In the genomic region with DNA sequence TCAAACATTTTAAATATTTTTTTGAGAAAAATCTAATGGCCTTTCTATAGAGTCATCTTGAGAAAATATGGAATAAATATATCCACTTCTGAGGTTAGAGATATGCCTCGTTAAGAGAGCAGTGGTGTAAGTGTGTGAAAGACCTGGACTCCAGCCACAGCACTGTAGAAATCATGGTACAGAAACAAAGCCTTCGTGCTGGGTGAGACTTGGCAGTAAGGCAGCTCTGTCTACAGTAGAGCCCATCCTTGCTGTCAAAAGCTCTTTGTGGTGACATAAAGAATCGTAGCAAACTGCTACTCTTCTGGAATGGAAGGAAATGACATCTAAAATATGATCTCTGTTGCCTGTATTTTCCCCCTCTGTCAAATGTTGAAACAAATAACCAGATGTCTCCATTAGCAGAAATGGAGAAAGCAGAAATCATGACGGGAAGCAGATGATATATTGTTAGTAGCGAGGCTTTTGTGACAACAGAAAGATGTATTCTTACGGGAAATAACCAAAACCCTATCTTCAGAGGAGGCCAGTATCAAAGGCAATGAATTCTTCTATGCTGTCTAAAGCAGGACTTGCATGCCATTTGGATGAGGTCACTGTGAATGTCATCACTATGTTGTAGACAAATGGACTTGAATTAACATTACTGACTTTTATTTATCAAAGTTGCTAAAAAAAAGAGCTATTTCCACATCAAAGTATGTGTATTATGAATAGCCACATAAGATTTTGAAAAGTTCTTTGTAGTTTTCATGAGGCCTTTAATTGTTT, we compare ENCODE assay signal across 18 mouse cellular contexts. TPM values are rescaled to one million over a fixed set of nuclear protein-coding genes. Genes with fewer than 3 reads are reported as not detected.
DNase-seq lines count a peak whose midpoint lies in the region; ATAC-seq and TF ChIP-seq lines count a peak whose summit lies in the region.
"Had no signal": no experiment of that assay in that cellular context is flagged by ENCODE, and none has a peak within 500 bp of the region (broad histone marks: within the 10 kb centered on the region; RNA-seq: fewer than 3 reads in every experiment).

No protein-coding gene starts in this region.

- H3K9me3 ChIP-seq in heart, postnatal 0 days (replicated peaks; ENCODE audit: control insufficient read depth, low read length), result no peaks in the 10 kb centered on the region
- no peaks in the 10 kb centered on the region for H3K9me3 ChIP-seq in midbrain, postnatal 0 days (ENCODE audit: low read length)
- no peaks in the 10 kb centered on the region for H3K9me3 ChIP-seq in midbrain, embryonic 13.5 days
- H3K9me3 ChIP-seq: limb, embryonic 15.5 days had no signal

- intact Hi-C loops in heart, postnatal 36 days (cut with DNase I), result no loop called here

- peak; percentile 51; the same call in 1 of the 2 replicates for ATAC-seq in heart, postnatal 0 days (ENCODE audit: insufficient read depth, low read depth)
- ATAC-seq in midbrain, postnatal 0 days (ENCODE audit: low FRiP score), result no peak; the same call in 1 of the 2 replicates
- ATAC-seq in midbrain, embryonic 13.5 days, result no peak

- TF ChIP-seq CTCF in heart, postnatal 0 days (IDR thresholded peaks at IDR 0.05; ENCODE audit: low read depth), result no peak
- TF ChIP-seq CTCF in midbrain, postnatal 0 days (IDR thresholded peaks at IDR 0.05), result no peak

- H3K4me2 ChIP-seq in heart, postnatal 0 days (ENCODE audit: low read depth, low read length), result peak overlapping the region; percentile 20; the same call in 1 of the 2 replicates
- no peak overlapping the region for H3K4me2 ChIP-seq in midbrain, postnatal 0 days (ENCODE audit: low read depth, low read length, poor library complexity, severe bottlenecking)
- H3K4me2 ChIP-seq in midbrain, embryonic 13.5 days (replicated peaks), result no peak overlapping the region
- H3K4me2 ChIP-seq: limb, embryonic 15.5 days had no signal

- WGBS in heart, postnatal 0 days, result 13% methylated on average over 6 of the region's 6 CpGs
- 70% methylated on average over 6 of the region's 6 CpGs for WGBS in midbrain, postnatal 0 days
- 76% methylated on average over 6 of the region's 6 CpGs for WGBS in midbrain, embryonic 13.5 days

- DNase-seq in embryo, embryonic 10 days (ENCODE audit: low spot score), result peak; percentile 21
- no peak for DNase-seq in embryo, embryonic 9.5 days (ENCODE audit: extremely low spot score)
- DNase-seq in heart, postnatal 0 days (ENCODE audit: low spot score), result peak; percentile 51
- no peak for DNase-seq in heart, postnatal 36 days
- DNase-seq in midbrain, postnatal 0 days (ENCODE audit: low spot score), result peak; percentile 61
- no peak for DNase-seq in thymus, postnatal 36 days
- no peak for DNase-seq in layer of hippocampus, postnatal 14 days (ENCODE audit: low spot score in 2 of 2)
- DNase-seq: cerebellum, adult 18-20 months; embryo, embryonic 11 days; kidney, adult 8-10 months; lung, adult 18-20 months had no signal

- no peak for TF ChIP-seq EP300 in heart, postnatal 0 days (IDR thresholded peaks at IDR 0.05; ENCODE audit: low read depth)

- H3K9ac ChIP-seq in heart, postnatal 0 days (replicated peaks; ENCODE audit: low read depth, low read length), result no peak overlapping the region
- H3K9ac ChIP-seq in midbrain, postnatal 0 days (replicated peaks; ENCODE audit: low read length, poor library complexity, severe bottlenecking), result no peak overlapping the region
- no peak overlapping the region for H3K9ac ChIP-seq in midbrain, embryonic 13.5 days (replicated peaks)
- H3K9ac ChIP-seq: limb, embryonic 15.5 days had no signal

- H3K4me3 ChIP-seq in heart, postnatal 0 days (ENCODE audit: low read depth, low read length), result no peak overlapping the region
- H3K4me3 ChIP-seq in midbrain, postnatal 0 days (ENCODE audit: low read depth, low read length), result no peak overlapping the region
- H3K4me3 ChIP-seq in midbrain, embryonic 13.5 days (replicated peaks), result no peak overlapping the region
- H3K4me3 ChIP-seq: limb, embryonic 15.5 days had no signal

- no peaks in the 10 kb centered on the region for H3K4me1 ChIP-seq in heart, postnatal 0 days (ENCODE audit: control insufficient read depth, insufficient read depth)
- no peaks in the 10 kb centered on the region for H3K4me1 ChIP-seq in midbrain, postnatal 0 days (ENCODE audit: insufficient read depth, low read length)
- H3K4me1 ChIP-seq in midbrain, embryonic 13.5 days (replicated peaks), result no peaks in the 10 kb centered on the region
- H3K4me1 ChIP-seq: limb, embryonic 15.5 days had no signal

- no peaks in the 10 kb centered on the region for H3K27me3 ChIP-seq in heart, postnatal 0 days (ENCODE audit: control insufficient read depth, insufficient read depth, low read length)
- H3K27me3 ChIP-seq in midbrain, postnatal 0 days (ENCODE audit: insufficient read depth, low read length), result no peaks in the 10 kb centered on the region
- no peaks in the 10 kb centered on the region for H3K27me3 ChIP-seq in midbrain, embryonic 13.5 days
- H3K27me3 ChIP-seq: limb, embryonic 15.5 days had no signal

- no peaks in the 10 kb centered on the region for H3K36me3 ChIP-seq in heart, postnatal 0 days (replicated peaks; ENCODE audit: control insufficient read depth, insufficient read depth, low read length)
- H3K36me3 ChIP-seq in midbrain, postnatal 0 days (ENCODE audit: insufficient read depth, low read length), result no peaks in the 10 kb centered on the region
- no peaks in the 10 kb centered on the region for H3K36me3 ChIP-seq in midbrain, embryonic 13.5 days
- H3K36me3 ChIP-seq: limb, embryonic 15.5 days had no signal

- peak overlapping the region; percentile 74 for H3K27ac ChIP-seq in heart, postnatal 0 days (ENCODE audit: low read depth)
- H3K27ac ChIP-seq in midbrain, postnatal 0 days (ENCODE audit: low read depth, low read length), result no peak overlapping the region
- H3K27ac ChIP-seq in midbrain, embryonic 13.5 days, result no peak overlapping the region
- H3K27ac ChIP-seq: limb, embryonic 15.5 days had no signal

RNA-seq across cellular contexts. Expression of a gene that starts 21.4 kb away (rescaled TPM):
- not detected in 2 replicates for total RNA-seq in heart, postnatal 0 days (2014; rRNA removed; ENCODE audit: low replicate concordance)
- 0.04 TPM in 2 replicates for polyA plus RNA-seq in heart, postnatal 0 days (2015; fragmentation: Nextera tagmentation; extraction: Ambion mirVana)
- total RNA-seq in heart, postnatal 36 days (2021), result not detected
- total RNA-seq in midbrain, postnatal 0 days (2014; rRNA removed), result not detected in 2 replicates
- polyA plus RNA-seq in midbrain, postnatal 0 days (2015; fragmentation: Nextera tagmentation; extraction: Ambion mirVana), result 0.02 TPM in 1 of 2 replicates, not detected in the other
- polyA plus RNA-seq in midbrain, embryonic 13.5 days (2015; fragmentation: Nextera tagmentation; extraction: Ambion mirVana), result not detected in 2 replicates
- total RNA-seq in layer of hippocampus, postnatal 14 days (2021), result not detected
- total RNA-seq: ES-E14; gastrocnemius, adult 8-10 months; left cerebral cortex, adult 8-10 months; megakaryocyte-erythroid progenitor cell, adult 5-6 weeks had no signal
- polyA plus RNA-seq: C2C12; limb, embryonic 15.5 days had no signal

RNA-seq across cellular contexts. Expression of a gene that starts 31.4 kb away (rescaled TPM):
- total RNA-seq in heart, postnatal 0 days (2014; rRNA removed; ENCODE audit: low replicate concordance), result 8.6 and 22.2 TPM in 2 replicates
- polyA plus RNA-seq in heart, postnatal 0 days (2015; fragmentation: Nextera tagmentation; extraction: Ambion mirVana), result 77.0 and 79.3 TPM in 2 replicates
- total RNA-seq in heart, postnatal 36 days (2021), result 10 to 100 TPM; 91.8 to 92.6 TPM
- 7.2 and 18.0 TPM in 2 replicates for total RNA-seq in midbrain, postnatal 0 days (2014; rRNA removed)
- polyA plus RNA-seq in midbrain, postnatal 0 days (2015; fragmentation: Nextera tagmentation; extraction: Ambion mirVana), result 16.1 and 19.1 TPM in 2 replicates
- 32.0 and 34.0 TPM in 2 replicates for polyA plus RNA-seq in midbrain, embryonic 13.5 days (2015; fragmentation: Nextera tagmentation; extraction: Ambion mirVana)
- 10 to 100 TPM; 34.3 to 45.2 TPM for total RNA-seq in layer of hippocampus, postnatal 14 days (2021)

RNA-seq across cellular contexts. Expression of a gene that starts 33.9 kb away (rescaled TPM):
- 45.1 and 96.4 TPM in 2 replicates for total RNA-seq in heart, postnatal 0 days (2014; rRNA removed; ENCODE audit: low replicate concordance)
- polyA plus RNA-seq in heart, postnatal 0 days (2015; fragmentation: Nextera tagmentation; extraction: Ambion mirVana), result 90.2 and 95.3 TPM in 2 replicates
- total RNA-seq in heart, postnatal 36 days (2021), result 10 to 100 TPM; 49.6 to 51.1 TPM
- total RNA-seq in midbrain, postnatal 0 days (2014; rRNA removed), result 30.9 and 50.4 TPM in 2 replicates
- polyA plus RNA-seq in midbrain, postnatal 0 days (2015; fragmentation: Nextera tagmentation; extraction: Ambion mirVana), result 65.6 and 69.1 TPM in 2 replicates
- polyA plus RNA-seq in midbrain, embryonic 13.5 days (2015; fragmentation: Nextera tagmentation; extraction: Ambion mirVana), result 87.3 and 89.7 TPM in 2 replicates
- 10 to 100 TPM; 42.1 to 45.4 TPM for total RNA-seq in layer of hippocampus, postnatal 14 days (2021)

Comparison
In these comparisons a context has a peak if more than half of its experiments do, and no peak if none do; other contexts are left out.
1. DNase-seq: peak in embryo, embryonic 10 days (single experiment), heart, postnatal 0 days (single experiment) and midbrain, postnatal 0 days (single experiment); none in embryo, embryonic 9.5 days (single experiment), heart, postnatal 36 days (0 of 2), thymus, postnatal 36 days (0 of 2) and layer of hippocampus, postnatal 14 days (0 of 2).